Mouse (Mus musculus) heart, embryonic 15.5 days (tissue): ENCODE measurements around the gene Clcc1. TPM values are rescaled to one million over a fixed set of nuclear protein-coding genes. Genes with fewer than 3 reads are reported as not detected.
"Not testable (repeated sequence)": the region's sequence is repeated elsewhere in the genome, so short reads cannot be mapped to it uniquely, and the experiment has no call there.

Experiments
- ATAC-seq: fragments of 200-750 bp; cut with Nextera tagmentation; replicated peaks from 2 replicates; pipeline ENCODE4 v1.8.0; 2017; ENCODE audit warnings: low read depth, moderate TSS enrichment; ENCODE audit not compliant: insufficient number of reproducible peaks, insufficient read depth, low FRiP score
- H3K27ac ChIP-seq: fragments of 300-500 bp; sonication (generic); 2 replicates; pipeline ENCODE4 v1.5.1; 2015; ENCODE audit warnings: mild to moderate bottlenecking, inconsistent platforms
- H3K27me3 ChIP-seq: fragments of 300-500 bp; sonication (generic); 2 replicates; pipeline ENCODE4 v1.6.1; 2015; ENCODE audit warnings: inconsistent platforms
- H3K36me3 ChIP-seq: fragments of 300-500 bp; sonication (generic); 2 replicates; pipeline ENCODE4 v1.6.1; 2015; ENCODE audit warnings: mild to moderate bottlenecking, inconsistent platforms
- H3K4me1 ChIP-seq: fragments of 300-500 bp; sonication (generic); replicated peaks from 2 replicates; pipeline ENCODE4 v1.6.1; 2015; ENCODE audit warnings: inconsistent platforms
- H3K4me2 ChIP-seq: fragments of 300-500 bp; sonication (generic); 2 replicates; pipeline ENCODE4 v1.6.1; 2015; ENCODE audit warnings: inconsistent platforms, mild to moderate bottlenecking, moderate library complexity
- H3K4me3 ChIP-seq: fragments of 300-500 bp; sonication (generic); 2 replicates; pipeline ENCODE4 v1.5.1; 2015; ENCODE audit warnings: mild to moderate bottlenecking, inconsistent platforms
- H3K9ac ChIP-seq: fragments of 300-500 bp; sonication (generic); 2 replicates; pipeline ENCODE4 v1.6.1; 2015; ENCODE audit warnings: mild to moderate bottlenecking, inconsistent platforms
- H3K9me3 ChIP-seq: fragments of 300-500 bp; sonication (generic); replicated peaks from 2 replicates; pipeline ENCODE4 v1.6.1; 2016; ENCODE audit warnings: inconsistent platforms
- WGBS: fragments of 180-500 bp; shearing (Covaris S2); methylation state at CpG from one replicate; pipeline ENCODE4 v1.1.7; 2015; ENCODE audit warnings: mixed read lengths; 5-methylcytosine and 5-hydroxymethylcytosine counted together
- polyA plus RNA-seq: library from polyadenylated mRNA; unstranded; fragments of >200 nt; fragmentation: Nextera tagmentation; extraction: Ambion mirVana; gene quantifications from 2 replicates; pipeline ENCODE4 v1.2.1, GENCODE M21; 2015

Gene Clcc1
- polyA plus RNA-seq, 1 experiment from 2014 or later: 50.3 TPM

- Histone ChIP-seq H3K36me3 (peaks cover 20% of the 10 kb centered on the region), H3K4me2 (no peak overlapping the region), H3K4me3 (no peak overlapping the region), H3K9me3 (no peaks in the 10 kb centered on the region), H3K27me3 (no peaks in the 10 kb centered on the region), H3K9ac (no peak overlapping the region), H3K27ac (no peak overlapping the region), H3K4me1 (peaks cover 9% of the 10 kb centered on the region)
- 92% methylated on average over 9 of the region's 9 CpGs for WGBS
- ATAC-seq: no peak
Measured at GRCm38 (mm10) chr3:108658612-108659011, 4.9 kb downstream of the Clcc1 start.

GRCm38 (mm10) chr3:108660941-108661340 is 7.2 kb downstream of the Clcc1 start:
- Histone ChIP-seq H3K9me3 (no peaks in the 10 kb centered on the region), H3K4me3 (no peak overlapping the region), H3K27me3 (no peaks in the 10 kb centered on the region), H3K9ac (no peak overlapping the region), H3K36me3 (peaks cover 30% of the 10 kb centered on the region), H3K4me1 (no peaks in the 10 kb centered on the region), H3K4me2 (no peak overlapping the region), H3K27ac (no peak overlapping the region)
- WGBS: 86% methylated on average over 1 of the region's 1 CpGs
- ATAC-seq: no peak

- no peak overlapping the region for H3K4me2 ChIP-seq
- no peak overlapping the region for H3K27ac ChIP-seq
- no peaks in the 10 kb centered on the region for H3K4me1 ChIP-seq
- peaks cover 79% of the 10 kb centered on the region for H3K36me3 ChIP-seq
- 79% methylated on average over 4 of the region's 4 CpGs for WGBS
- no peak overlapping the region for H3K9ac ChIP-seq
- no peaks in the 10 kb centered on the region for H3K9me3 ChIP-seq
- no peak for ATAC-seq
- no peaks in the 10 kb centered on the region for H3K27me3 ChIP-seq
- H3K4me3 ChIP-seq: no peak overlapping the region
Measured at GRCm38 (mm10) chr3:108676616-108677015, 22.9 kb downstream of the Clcc1 start.

- Histone ChIP-seq H3K27ac (no peak overlapping the region), H3K36me3 (peaks cover 73% of the 10 kb centered on the region), H3K9me3 (no peaks in the 10 kb centered on the region), H3K9ac (no peak overlapping the region), H3K4me2 (no peak overlapping the region), H3K4me1 (no peaks in the 10 kb centered on the region), H3K27me3 (no peaks in the 10 kb centered on the region), H3K4me3 (no peak overlapping the region)
- no peak for ATAC-seq
- WGBS: 84% methylated on average over 4 of the region's 4 CpGs
Measured at GRCm38 (mm10) chr3:108681004-108681403, 27.3 kb downstream of the Clcc1 start.

DNA sequence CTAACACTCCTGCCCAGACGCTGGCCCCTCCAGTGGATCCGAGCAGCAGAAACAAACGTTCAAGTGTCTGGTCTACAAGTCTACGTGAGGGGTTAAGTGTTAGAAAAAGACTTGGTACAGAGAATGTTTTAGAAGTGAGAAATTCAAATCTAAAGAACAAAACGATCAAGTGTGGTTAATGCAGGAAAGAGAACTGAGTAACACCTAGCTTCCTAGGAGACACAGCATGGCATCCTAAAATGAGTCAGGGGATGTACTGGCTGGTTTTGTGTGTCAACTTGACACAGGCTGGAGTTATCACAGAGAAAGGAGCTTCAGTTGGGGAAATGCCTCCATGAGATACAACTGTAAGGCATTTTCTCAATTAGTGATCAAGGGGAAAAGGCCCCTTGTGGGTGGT is 29.9 kb downstream of the Clcc1 start:
- not testable (repeated sequence) for H3K4me3 ChIP-seq, H3K9ac ChIP-seq, ATAC-seq, H3K27ac ChIP-seq, H3K4me2 ChIP-seq, H3K27me3 ChIP-seq, H3K9me3 ChIP-seq, H3K4me1 ChIP-seq
- 91% methylated on average over 5 of the region's 5 CpGs for WGBS
- peaks cover 57% of the 10 kb centered on the region for H3K36me3 ChIP-seq

DNA sequence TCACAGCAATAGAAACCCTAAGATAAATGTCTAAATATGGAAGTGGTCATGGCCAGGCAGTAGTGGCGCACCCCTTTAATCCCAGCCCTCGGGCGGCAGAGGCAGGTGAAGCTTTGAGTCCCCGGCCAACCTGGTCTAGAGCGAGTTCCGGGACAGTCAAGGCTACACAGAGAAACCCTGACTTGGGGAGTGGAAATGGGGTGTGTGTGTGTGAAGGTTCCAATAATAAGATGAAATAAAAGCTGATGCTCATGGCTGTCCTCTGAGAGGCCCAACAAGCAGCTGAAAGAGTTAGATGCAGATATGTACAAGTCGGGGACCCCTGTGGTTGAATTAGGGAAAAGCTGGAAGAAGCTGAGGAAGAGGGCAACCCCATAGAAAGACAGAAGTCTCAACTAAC is 32.0 kb downstream of the Clcc1 start:
- ATAC-seq: no peak
- H3K27ac ChIP-seq: no peak overlapping the region
- H3K9ac ChIP-seq: no peak overlapping the region
- 95% methylated on average over 7 of the region's 7 CpGs for WGBS
- H3K36me3 ChIP-seq: peaks cover 47% of the 10 kb centered on the region
- H3K9me3 ChIP-seq: no peaks in the 10 kb centered on the region
- H3K4me2 ChIP-seq: no peak overlapping the region
- H3K4me3 ChIP-seq: no peak overlapping the region
- H3K4me1 ChIP-seq: no peaks in the 10 kb centered on the region
- no peaks in the 10 kb centered on the region for H3K27me3 ChIP-seq

DNA sequence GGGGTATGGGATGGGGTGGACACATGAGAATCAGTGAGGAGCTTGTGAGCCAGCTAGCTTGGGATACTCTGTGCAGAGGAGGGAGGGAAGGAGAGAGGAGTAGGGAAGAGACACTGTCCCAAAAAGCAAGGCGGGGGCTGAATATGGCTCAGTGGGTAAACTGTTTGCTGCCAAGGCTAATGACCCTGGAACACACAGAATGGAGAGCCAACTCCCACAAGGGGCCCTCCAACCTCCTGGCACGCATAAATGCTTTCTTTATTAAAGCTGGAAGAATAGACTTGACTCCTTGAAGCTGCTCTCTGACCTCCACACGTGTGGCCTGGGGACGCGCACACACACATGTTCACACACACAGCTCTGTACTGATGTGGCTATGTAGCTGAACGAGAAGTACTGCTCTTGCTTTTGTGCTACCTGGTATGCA is 35.3 kb downstream of the Clcc1 start:
- WGBS: 87% methylated on average over 6 of the region's 6 CpGs
- H3K9me3 ChIP-seq: no peaks in the 10 kb centered on the region
- H3K4me3 ChIP-seq: no peak overlapping the region
- no peaks in the 10 kb centered on the region for H3K27me3 ChIP-seq
- ATAC-seq: no peak
- H3K27ac ChIP-seq: no peak overlapping the region
- H3K9ac ChIP-seq: no peak overlapping the region
- no peak overlapping the region for H3K4me2 ChIP-seq
- H3K36me3 ChIP-seq: peaks cover 23% of the 10 kb centered on the region
- H3K4me1 ChIP-seq: no peaks in the 10 kb centered on the region

DNA sequence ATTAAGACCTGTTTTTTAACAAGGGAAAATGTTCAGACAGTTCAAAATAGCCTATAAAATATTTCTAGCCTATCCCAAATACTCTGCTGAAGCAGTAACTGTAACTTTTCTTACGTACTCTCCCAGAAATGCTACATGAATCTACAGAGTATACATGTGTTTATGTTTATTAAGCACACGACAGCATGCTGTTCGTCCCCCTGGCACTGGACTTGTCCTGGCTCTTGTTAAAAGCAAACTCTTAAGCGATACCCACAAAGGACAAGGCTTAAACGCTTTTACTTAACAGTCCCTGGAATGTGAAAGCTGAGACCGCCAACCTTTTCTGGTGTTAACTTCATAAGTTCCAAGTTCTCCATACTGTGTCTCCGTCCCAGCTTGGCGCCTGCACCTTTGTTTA is 35.7 kb downstream of the Clcc1 start:
- no peak overlapping the region for H3K9ac ChIP-seq
- no peaks in the 10 kb centered on the region for H3K27me3 ChIP-seq
- ATAC-seq: no peak
- 82% methylated on average over 8 of the region's 8 CpGs for WGBS
- H3K4me3 ChIP-seq: no peak overlapping the region
- H3K9me3 ChIP-seq: no peaks in the 10 kb centered on the region
- H3K36me3 ChIP-seq: peaks cover 25% of the 10 kb centered on the region
- H3K4me1 ChIP-seq: no peaks in the 10 kb centered on the region
- H3K27ac ChIP-seq: no peak overlapping the region
- H3K4me2 ChIP-seq: no peak overlapping the region

DNA sequence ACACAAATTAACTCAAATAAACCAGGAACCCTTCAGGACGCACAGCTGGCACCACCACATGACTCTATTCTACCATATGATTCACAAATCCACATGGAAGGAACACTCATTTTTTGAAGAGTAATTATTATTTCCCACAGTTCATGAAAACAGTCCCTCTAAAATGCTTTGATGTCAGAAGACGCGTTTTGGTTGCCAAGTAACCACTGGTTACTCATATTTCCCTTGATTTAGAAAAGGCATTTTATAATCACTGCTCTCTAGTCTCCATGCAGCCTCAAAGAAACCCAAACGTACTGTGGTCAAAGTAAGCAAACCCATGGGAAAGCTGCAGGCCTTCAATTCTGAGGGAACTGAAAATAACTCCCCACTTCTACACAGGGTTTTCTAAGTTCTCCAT is 36.3 kb downstream of the Clcc1 start:
- peaks cover 27% of the 10 kb centered on the region for H3K36me3 ChIP-seq

DNA sequence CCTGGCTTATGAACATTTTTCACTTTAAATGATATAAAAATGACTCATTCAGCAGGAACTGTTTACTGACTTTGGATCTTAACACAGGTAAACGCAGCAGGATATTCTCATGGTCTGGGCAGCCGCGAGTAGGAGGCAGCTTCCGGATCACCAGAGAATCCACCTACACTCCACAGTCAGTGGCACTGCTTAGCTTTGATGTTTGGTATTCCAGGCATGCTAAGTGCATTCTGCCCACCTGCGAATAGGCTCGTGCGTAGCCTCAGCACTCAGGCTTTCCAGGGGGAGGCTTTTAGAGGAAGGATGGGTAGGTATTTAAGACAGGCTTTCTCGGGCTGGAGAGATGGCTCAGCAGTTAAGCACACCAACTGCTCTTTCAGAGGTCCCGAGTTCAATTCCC is 40.6 kb downstream of the Clcc1 start:
- H3K36me3 ChIP-seq: peaks cover 34% of the 10 kb centered on the region
- H3K9me3 ChIP-seq: no peaks in the 10 kb centered on the region
- H3K27me3 ChIP-seq: no peaks in the 10 kb centered on the region
- ATAC-seq: no peak
- no peak overlapping the region for H3K4me2 ChIP-seq
- no peaks in the 10 kb centered on the region for H3K4me1 ChIP-seq
- H3K27ac ChIP-seq: no peak overlapping the region
- no peak overlapping the region for H3K9ac ChIP-seq
- H3K4me3 ChIP-seq: no peak overlapping the region
- WGBS: 58% methylated on average over 9 of the region's 9 CpGs

More for the DNA sequence above, 36.3 kb downstream of the Clcc1 start:
- Histone ChIP-seq H3K27me3 (no peaks in the 10 kb centered on the region), H3K9ac (no peak overlapping the region), H3K4me2 (no peak overlapping the region), H3K9me3 (no peaks in the 10 kb centered on the region), H3K4me3 (no peak overlapping the region), H3K4me1 (no peaks in the 10 kb centered on the region), H3K27ac (no peak overlapping the region)
- ATAC-seq: no peak
- WGBS: 80% methylated on average over 4 of the region's 4 CpGs

DNA sequence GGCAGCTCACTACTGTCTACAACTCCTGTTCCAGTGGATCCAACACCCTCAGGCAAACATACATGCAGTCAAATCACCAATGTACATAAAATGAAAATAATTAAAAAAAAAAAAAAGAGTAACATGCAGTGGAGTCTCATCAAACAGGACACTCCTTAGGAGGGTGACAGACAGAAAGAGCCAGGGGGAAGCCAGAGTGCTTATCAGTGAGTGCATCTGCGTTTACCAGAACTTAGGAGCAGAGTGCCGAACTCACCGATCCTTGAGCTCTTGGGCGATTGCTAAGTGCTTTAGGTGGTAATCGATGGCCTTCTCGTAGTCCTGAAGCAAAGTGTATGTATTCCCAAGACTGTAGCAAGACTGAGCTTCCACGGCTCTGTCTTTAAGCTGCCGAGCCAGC is 44.9 kb downstream of the Clcc1 start:
- no peak overlapping the region for H3K9ac ChIP-seq
- H3K27ac ChIP-seq: no peak overlapping the region
- 86% methylated on average over 8 of the region's 8 CpGs for WGBS
- no peaks in the 10 kb centered on the region for H3K9me3 ChIP-seq
- no peak overlapping the region for H3K4me2 ChIP-seq
- H3K4me3 ChIP-seq: no peak overlapping the region
- peaks cover 43% of the 10 kb centered on the region for H3K36me3 ChIP-seq
- ATAC-seq: no peak
- no peaks in the 10 kb centered on the region for H3K27me3 ChIP-seq
- H3K4me1 ChIP-seq: no peaks in the 10 kb centered on the region

DNA sequence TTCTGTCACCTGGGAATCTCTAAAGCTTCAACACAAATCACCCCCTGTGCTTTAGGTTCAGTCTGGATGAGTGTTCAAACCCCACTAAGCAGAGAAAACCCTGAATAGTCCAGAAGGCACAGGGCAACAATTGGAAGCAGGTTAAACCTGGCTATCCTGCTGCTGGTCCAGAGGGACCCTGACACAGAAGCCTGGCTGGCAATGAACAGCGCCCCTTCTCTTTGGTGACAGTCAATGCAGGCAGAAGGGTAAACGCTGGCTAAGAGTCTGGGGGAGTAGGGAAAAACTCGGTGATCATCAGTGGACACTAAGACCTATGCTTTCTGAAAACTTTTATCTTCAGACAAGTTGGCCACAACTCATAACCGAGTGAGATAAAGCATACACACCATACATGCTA is 46.1 kb downstream of the Clcc1 start:
- WGBS: 87% methylated on average over 4 of the region's 4 CpGs
- Histone ChIP-seq H3K4me1 (no peaks in the 10 kb centered on the region), H3K27me3 (no peaks in the 10 kb centered on the region), H3K9ac (no peak overlapping the region), H3K9me3 (no peaks in the 10 kb centered on the region), H3K4me2 (no peak overlapping the region), H3K27ac (no peak overlapping the region), H3K36me3 (peaks cover 39% of the 10 kb centered on the region; the same call in 1 of the 2 replicates), H3K4me3 (no peak overlapping the region)
- ATAC-seq: no peak
